Mouse (Mus musculus): ENCODE measurements around the gene Tmc4.

- TF ChIP-seq MAFK (IDR thresholded peaks at IDR 0.05; ENCODE audit: insufficient read depth, low read depth, low read length) (no peak), CHD2 (IDR thresholded peaks at IDR 0.05; ENCODE audit: low read depth, low read length) (no peak), ZC3H11A (IDR thresholded peaks at IDR 0.05; ENCODE audit: borderline replicate concordance, low read depth, low read length) (0 out of 2 replicates have a peak, but pooled peaks have one; percentile 34)
Measured at GRCm38 (mm10) chr7:3674507-3675227, 2.7 kb downstream of the Tmc4 start.

All from ES-E14 (cell line).